Mouse (Mus musculus): Measurements from ENCODE around the gene Apoh. TPM values are rescaled to one million over a fixed set of nuclear protein-coding genes. Genes with fewer than 3 reads are reported as not detected.

Gene Apoh
- total RNA-seq, 2 experiments from 2014 or later, result 288 to 727 TPM

Other genes starting within 250 kb of the Apoh start
- 10 to 100 TPM; 10.3 to 16.3 TPM for gene Prkca, start 574 bp downstream of the Apoh start, total RNA-seq (2021)
- gene Cep112, start 81.8 kb downstream of the Apoh start, total RNA-seq (2021), result 10 to 100 TPM; 14.4 to 14.9 TPM